Mouse (Mus musculus) right cerebral cortex, postnatal 4 days (tissue): ENCODE measurements at regions not wholly inside any gene's neighbourhood (a gene's known extent, or its start where the extent isn't known, plus 50 kb on each side); places are given as distances from the start of the nearest gene placed in this dataset.

Experiments used
- DNase-seq: peaks from one replicate; pipeline ENCODE4 v3.0.0-alpha.2; 2022

DNA sequence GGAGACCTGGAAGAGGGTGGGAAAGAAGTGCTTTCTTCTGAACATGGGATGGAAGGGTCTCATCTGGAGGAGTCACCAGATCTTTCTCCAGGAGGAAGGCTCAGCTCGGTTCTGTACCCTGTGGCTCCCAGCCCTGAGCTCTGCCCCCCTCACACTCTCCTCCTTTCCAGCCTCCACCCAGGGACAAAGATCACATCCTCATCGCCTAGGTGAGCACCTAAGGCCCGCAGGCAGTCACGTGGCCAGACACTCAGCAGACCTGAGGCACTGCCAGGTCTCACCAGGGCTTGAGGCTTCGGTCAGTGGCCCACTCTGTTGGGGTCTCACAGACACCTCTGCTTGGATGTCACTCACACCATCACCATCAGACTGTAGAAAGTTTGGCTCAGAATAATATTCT, 200.0 kb downstream of the Ptpru start:
- DNase-seq: no peak

DNA sequence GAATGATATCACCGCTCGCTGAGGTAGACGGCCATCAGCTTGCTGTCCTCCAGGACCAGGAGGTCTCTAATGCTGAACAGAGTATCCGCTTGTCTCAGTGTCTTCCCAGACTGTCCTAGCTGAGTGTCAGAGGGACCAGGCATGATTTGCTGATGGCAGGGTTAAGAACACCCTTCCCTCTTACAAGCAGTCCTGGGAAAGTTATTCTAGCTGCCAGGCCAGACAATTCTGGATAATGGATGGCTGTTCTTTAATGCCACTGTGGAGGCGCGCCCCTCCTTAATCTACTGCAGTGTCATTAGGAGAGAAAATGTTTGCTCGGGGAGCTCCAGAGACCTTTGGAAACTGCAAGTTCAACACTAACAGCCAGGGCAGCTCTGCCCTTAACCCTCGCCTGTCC, 182.1 kb downstream of the Ptpru start:
- no peak for DNase-seq

DNA sequence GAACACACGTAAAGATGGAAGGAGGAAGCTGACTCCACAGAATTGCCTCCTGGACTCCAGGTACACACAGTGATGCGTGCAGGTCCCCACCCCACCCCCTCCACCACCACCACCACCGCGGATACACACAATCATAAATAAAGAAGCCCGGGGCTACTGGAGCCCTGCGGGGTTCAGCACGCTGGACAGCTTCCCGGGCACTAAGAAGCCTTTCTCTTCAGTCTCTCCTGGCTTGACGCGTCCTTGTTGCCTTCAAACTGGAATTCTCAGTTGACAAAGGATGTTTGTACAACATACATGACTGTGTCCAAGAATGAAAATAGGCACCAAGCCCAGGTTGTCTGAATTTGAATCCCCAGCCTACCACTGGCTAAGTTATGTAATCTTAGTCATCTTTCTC, 180.2 kb downstream of the Ptpru start:
- DNase-seq: no peak

- no peak for DNase-seq
Observed at GRCm38 (mm10) chr4:131660931-131661330, 177.2 kb downstream of the Ptpru start.

GRCm38 (mm10) chr4:131671784-131672515, 166.1 kb downstream of the Ptpru start:
- no peak for DNase-seq

- no peak for DNase-seq
Observed at GRCm38 (mm10) chr4:131677966-131678365, 160.1 kb downstream of the Ptpru start.

DNA sequence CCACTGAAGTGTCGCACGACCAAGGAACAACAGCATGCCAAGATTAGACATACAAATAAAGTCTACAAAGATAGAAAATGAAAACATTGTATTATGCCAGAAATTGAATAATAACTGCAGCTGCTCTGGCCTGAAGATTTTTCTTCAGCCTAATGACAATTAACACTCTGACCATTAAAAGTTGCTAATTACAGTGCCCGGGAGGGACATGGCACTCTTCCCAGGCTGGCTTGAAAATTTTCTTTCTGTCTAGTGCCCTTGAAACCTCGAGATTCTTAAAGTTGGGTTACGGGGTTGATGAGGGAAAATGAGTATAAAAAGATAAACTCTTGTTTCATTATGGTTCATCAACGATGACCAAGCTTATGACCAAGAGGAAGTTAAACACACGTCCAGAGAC, 154.9 kb downstream of the Ptpru start:
- no peak for DNase-seq

GRCm38 (mm10) chr4:131685544-131685943, 152.5 kb downstream of the Ptpru start:
- no peak for DNase-seq

DNA sequence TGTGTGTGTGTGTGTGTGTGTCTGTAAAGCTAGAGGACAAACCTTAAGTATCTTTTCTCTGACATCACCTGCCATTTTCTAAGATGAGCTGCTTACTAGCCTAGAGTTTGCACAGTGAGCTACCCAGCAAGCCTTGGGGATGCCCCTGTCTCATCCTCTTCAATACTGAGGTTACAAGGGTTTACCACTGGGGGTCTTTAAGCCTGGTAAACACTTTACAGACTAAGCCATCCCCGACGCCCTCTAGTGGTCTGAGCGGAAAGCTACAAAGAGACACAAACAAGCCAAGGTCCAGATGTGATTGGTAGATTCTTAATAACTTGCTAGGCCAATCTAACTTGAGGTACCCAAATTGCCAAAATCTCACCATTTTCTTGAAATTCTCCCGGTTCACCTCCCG, 143.9 kb downstream of the Ptpru start:
- DNase-seq: no peak

DNA sequence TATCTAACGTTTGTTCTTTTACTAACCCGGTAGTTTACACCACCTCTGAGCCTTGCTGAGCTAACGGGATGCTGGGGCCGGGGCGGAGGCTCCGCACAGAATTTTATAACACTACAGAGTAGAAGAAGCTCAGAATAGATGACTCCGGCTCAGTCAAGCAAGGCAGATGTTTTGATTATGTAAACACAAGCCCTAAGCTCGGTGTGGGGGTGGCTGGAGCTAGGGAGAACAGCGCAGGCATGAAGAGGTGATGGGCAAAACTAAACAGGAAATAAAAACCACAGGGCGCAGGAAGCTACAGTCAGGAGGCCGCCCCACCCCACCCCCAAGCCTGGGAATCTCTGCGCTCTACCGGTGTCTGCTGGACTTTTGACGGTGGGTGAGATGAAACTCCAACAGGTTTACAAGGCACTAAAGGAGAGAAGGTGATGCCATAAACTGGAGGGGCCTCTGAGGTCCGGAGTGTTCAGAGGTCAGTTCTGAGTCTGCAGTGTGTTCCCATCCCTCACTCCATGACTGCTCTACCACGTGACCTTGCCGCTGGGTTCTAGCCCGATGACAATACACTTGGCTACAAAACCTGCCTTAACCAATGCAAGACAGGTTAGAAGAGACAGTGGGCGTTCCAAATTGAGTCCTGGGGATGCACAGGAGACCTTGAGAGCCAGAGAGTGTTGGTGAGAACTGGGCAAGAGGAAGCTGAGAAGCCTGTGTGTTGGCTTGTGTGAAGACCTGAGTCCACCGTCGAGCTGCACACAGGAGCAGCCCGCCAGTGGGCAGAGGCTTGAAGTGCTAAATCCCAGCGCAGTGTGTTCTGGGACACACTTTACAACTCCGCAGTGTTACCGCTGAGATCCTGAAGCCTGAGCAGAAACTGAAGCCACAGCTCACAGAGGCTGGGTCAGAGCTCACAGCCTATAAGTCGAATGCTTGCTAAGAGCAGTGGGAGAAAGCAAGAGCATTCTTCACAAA, 141.9 kb downstream of the Ptpru start:
- DNase-seq: no peak
